Mouse (Mus musculus) CD4-positive helper T cell, adult 2 months (primary cell): ENCODE results near the gene Dcakd.
"Not testable (repeated sequence)": the region's sequence is repeated elsewhere in the genome, so short reads cannot be mapped to it uniquely, and the experiment has no call there.

Experiments used
- DNase-seq: peaks from one replicate; pipeline ENCODE4 v3.0.0-alpha.2; 2012; ENCODE audit warnings: low read depth, missing footprints, low spot score

Dcakd gene

GRCm38 (mm10) chr11:102981151-102981890 lies 46.8 kb downstream of the Dcakd start:
- no peak for DNase-seq

DNA sequence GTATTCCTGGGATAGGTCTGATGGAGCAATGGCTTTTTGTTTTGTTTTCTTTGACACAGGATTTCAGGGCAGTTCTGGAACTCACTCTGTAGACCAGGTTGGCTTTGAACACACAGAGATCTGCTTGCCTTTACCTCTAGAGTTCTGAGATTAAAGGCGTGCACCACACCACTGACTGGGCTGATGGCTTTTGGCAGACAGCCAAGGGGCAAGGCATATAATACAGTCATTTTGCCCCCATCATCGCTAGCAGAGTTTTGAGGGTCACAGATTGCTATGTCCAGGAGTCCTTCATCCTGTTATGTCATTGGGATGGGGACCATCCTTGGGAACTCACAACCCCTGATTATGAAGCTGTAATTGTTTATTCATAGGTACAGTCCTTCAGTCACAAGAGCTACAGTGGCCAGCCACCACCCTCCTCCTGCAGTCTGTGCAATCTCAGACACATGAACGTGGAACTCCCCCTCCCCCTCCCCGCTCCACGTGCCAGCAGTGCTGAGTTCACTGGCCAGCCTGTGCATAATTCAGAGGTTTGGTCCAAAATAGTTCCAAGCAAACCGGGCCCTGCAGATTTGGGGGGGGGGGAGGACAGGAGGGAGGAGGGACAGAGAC lies 50.0 kb downstream of the Dcakd start:
- no peak for DNase-seq

- DNase-seq, result not testable (repeated sequence)
Measured at GRCm38 (mm10) chr11:102975966-102976365, 52.2 kb downstream of the Dcakd start.

- no peak for DNase-seq
Measured at GRCm38 (mm10) chr11:102972326-102972725, 55.8 kb downstream of the Dcakd start.

GRCm38 (mm10) chr11:102971604-102972003 lies 56.5 kb downstream of the Dcakd start:
- DNase-seq, result no peak

GRCm38 (mm10) chr11:102964547-102965091 lies 63.5 kb downstream of the Dcakd start:
- no peak for DNase-seq

- no peak for DNase-seq
Measured at GRCm38 (mm10) chr11:102963855-102964546, 64.1 kb downstream of the Dcakd start.

DNA sequence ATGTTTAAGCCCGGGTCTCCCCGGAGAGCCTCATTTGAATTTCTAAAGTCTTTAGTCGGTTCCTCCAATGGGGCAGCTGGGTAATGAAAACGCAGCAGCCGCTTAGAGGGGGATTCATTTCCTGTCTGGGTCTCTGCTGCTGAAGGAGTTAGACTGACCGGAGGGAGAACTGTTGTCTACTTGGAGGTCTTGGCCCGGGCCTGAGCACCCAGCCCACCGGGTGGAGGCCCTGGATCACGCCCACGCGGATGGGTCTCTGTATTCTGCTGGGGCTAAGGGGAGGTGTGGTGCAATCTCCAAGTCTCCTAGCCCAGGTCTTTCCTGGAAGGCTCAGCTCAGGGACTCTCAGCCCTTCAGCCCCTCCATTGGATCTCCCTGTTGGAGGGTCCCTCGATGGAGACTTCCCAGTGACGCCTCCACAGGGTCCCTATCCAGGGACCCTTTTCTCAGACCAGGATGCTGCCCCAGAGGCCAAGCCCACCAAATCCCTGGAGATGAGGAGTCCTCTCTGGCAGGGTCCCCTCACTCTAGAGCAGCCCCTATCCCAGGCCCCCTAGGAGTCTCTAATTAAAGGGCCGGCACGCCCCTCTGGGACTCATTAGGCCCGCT lies 64.8 kb downstream of the Dcakd start:
- no peak for DNase-seq

DNA sequence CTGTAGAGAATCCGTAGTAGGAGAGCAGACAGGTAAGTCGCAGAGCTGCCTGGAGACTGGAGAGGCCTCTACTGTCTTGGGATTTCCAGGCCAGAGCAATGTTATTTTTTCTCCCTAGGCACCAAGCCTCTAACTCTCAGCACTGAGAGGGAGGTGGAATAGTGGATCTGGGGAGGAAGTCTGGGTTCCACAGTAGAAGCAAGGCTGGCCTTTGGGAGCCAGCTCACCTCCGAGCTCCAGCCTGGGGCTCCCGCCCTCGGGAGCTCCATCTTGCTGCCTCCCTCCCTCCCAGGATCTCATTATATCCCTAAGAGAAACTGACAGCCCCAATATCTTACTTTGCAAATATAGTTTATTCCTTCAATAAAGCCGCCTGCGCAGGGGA lies 65.3 kb downstream of the Dcakd start:
- DNase-seq, result no peak

DNA sequence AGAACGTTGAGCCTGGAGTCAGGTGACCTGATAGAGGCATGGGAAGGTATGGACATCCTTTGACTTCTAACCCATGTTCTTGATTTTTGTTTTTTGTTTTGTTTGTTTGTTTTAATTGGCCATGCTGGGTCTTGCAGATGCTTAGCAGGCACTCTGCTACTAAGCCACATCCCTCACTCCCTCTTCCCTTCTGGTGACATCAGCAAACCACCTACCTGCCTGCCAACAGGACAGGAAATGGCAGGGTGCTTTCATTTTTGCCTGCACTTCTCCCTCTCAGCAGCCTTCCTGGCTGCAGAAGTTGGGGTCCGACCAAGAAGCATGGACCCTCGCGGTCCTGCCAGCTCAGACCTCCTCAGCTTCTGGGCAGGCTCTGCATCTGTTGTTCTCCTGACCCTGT lies 67.1 kb downstream of the Dcakd start:
- DNase-seq, result no peak

DNA sequence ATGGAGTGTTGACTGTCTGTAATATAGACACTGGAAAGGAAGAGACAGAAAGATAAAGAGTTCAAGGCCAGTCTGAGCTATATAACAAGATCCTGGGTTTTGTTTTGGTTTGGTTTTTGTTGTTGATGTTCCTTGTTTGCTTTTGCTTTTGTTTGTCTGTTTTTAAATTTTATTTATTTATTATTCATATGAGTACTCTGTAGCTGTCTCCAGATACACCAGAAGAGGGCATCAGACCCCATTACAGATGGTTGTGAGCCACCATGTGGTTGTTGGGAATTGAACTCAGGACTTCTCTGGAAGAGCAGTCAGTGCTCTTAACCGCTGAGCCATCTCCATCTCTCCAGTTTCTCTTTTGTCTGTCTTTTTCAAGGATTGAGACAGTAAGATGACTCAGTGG lies 69.3 kb downstream of the Dcakd start:
- no peak for DNase-seq

DNA sequence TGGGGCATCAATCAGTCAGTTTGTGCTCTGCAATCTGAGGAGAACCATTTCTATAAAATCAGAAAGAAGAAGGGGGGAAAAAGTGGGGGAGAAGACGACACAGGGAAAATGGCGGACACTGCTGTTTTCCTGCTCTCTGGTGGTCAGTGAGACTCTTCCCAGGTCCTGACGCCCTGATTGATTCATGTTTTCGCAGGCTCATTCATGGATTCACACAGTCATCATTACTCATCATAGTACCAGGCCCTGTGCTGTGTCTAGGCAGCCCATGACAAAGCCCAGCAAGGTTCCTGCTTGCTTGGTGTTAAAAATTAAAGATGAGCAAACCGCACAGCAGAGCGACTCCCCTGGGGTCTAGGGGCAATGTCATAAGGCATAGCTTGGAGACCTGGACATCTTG lies 69.7 kb downstream of the Dcakd start:
- no peak for DNase-seq

GRCm38 (mm10) chr11:102957692-102958091 lies 70.4 kb downstream of the Dcakd start:
- DNase-seq, result no peak

GRCm38 (mm10) chr11:102956962-102957614 lies 71.0 kb downstream of the Dcakd start:
- DNase-seq, result no peak

GRCm38 (mm10) chr11:102952922-102953321 lies 75.2 kb downstream of the Dcakd start:
- DNase-seq, result no peak

GRCm38 (mm10) chr11:102948043-102948961 lies 79.8 kb downstream of the Dcakd start:
- peak; percentile 35 for DNase-seq

DNA sequence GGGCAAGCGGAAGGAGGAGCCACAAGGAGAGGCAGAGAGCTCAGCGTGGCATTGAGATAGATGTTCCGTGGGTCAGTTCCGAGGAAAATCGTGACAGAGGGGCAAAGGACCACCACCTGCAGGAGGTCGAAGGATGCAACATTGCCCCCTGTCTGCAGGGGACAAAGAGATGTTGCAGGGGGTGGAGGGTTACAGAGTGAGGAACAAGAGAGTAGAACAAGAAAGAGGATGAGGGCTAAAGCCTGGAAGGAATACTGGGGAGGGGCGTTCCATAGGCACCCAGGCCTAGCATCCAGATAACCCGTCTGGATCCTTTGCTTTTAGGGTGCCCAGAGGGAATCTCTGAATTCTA lies 81.2 kb downstream of the Dcakd start:
- no peak for DNase-seq

DNA sequence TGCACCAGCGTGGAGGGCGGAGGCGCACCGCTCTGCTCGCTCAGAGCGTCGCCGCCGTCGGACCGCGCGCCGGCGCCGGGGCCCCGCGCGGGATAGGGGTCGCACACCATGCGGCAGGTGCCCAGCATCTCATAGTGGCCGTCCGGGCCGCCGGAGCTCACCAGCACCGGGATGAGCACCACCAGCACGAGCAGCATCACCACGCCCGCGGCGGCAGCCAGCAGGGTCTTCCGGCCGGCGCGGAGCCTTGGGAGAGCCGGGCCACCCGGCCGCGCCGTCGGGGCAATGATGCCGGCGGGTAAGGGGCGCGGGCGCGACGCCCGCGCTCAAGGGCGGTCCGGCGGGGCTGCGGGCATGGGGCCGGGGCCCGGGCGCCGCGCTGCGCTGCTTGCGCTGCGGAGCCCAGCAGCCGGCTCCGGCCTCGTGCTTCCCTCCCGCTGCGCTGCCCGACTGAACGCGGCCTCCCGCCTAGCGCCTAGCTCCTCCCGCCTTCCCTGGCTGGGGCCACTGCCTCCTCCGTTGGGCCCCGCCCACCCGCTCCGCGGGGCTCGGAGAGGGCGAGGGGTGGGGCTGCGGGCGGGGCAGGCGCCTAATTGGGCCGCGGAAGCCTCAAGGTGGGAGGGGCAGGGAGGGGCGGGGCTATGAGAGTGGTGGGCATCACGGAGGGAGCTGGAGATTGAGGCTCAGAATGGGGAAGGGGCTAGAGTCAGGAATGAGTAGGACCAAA lies 81.7 kb downstream of the Dcakd start, which contains the start of gene C1ql1:
TSS of gene C1ql1 (minus strand) at position 424 of the 727 bp plus-strand sequence.
- DNase-seq, result peak; percentile 81

GRCm38 (mm10) chr11:102945306-102946264 lies 82.5 kb downstream of the Dcakd start:
- DNase-seq, result peak; percentile 28
